Mouse (Mus musculus): Measurements from ENCODE around the gene Fbln5. TPM values are rescaled to one million over a fixed set of nuclear protein-coding genes. Genes with fewer than 3 reads are reported as not detected.

The Fbln5 gene
- polyA plus RNA-seq, 1 experiment from 2014 or later: 10.7 TPM

DNA sequence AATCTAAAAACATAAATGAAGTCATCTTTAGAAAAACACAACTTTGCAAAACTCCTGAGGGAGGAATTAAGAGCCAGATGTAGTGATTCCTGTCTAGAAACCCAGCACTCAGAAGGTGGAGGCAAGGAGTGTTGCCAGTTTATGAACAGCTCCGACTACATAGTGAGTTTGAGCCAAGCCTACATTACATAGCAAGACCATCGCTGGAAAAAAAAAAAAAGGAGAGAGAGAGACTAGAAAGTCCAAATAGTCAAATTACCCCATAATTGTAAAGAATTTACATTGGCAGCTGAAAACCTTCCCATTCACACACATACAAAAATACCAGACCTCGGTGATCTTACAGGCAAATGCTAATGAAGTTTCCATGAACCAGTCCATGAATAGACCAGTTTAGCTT, 29.6 kb downstream of the Fbln5 start:
- Histone ChIP-seq H3K4me3 (ENCODE audit: low read depth, low read length) (no peak overlapping the region), H3K4me2 (ENCODE audit: low read depth, low read length) (no peak overlapping the region), H3K9me3 (ENCODE audit: low read length) (no peaks in the 10 kb centered on the region), H3K4me1 (ENCODE audit: insufficient read depth) (no peaks in the 10 kb centered on the region), H3K27ac (ENCODE audit: low read depth) (no peak overlapping the region), H3K9ac (replicated peaks) (no peak overlapping the region), H3K36me3 (replicated peaks; ENCODE audit: insufficient read depth, low read length) (no peaks in the 10 kb centered on the region), H3K27me3 (ENCODE audit: insufficient read depth, low read length) (no peaks in the 10 kb centered on the region)
- TF ChIP-seq CTCF (IDR thresholded peaks at IDR 0.05; ENCODE audit: low read depth) (no peak), EP300 (IDR thresholded peaks at IDR 0.05; ENCODE audit: low read depth) (no peak)
- DNase-seq (no peak), ATAC-seq (no peak)
- WGBS (ENCODE audit: insufficient replicate concordance): 66% methylated on average over 3 of the region's 3 CpGs

- Histone ChIP-seq H3K4me2 (ENCODE audit: low read depth, low read length) (no peak overlapping the region), H3K9me3 (ENCODE audit: low read length) (no peaks in the 10 kb centered on the region), H3K9ac (replicated peaks) (no peak overlapping the region), H3K27me3 (ENCODE audit: insufficient read depth, low read length) (no peaks in the 10 kb centered on the region), H3K36me3 (replicated peaks; ENCODE audit: insufficient read depth, low read length) (no peaks in the 10 kb centered on the region), H3K4me1 (ENCODE audit: insufficient read depth) (no peaks in the 10 kb centered on the region), H3K27ac (ENCODE audit: low read depth) (no peak overlapping the region), H3K4me3 (ENCODE audit: low read depth, low read length) (no peak overlapping the region)
- 40% methylated on average over 2 of the region's 2 CpGs for WGBS (ENCODE audit: insufficient replicate concordance)
- DNase-seq (no peak), ATAC-seq (no peak)
- TF ChIP-seq EP300 (IDR thresholded peaks at IDR 0.05; ENCODE audit: low read depth) (no peak), CTCF (IDR thresholded peaks at IDR 0.05; ENCODE audit: low read depth) (peak; percentile 28)
These were observed 36.1 kb downstream of the Fbln5 start for GRCm38 (mm10) chr12:101782787-101783186.

- DNase-seq (no peak), ATAC-seq (no peak)
- no peak overlapping the region for H3K4me3 ChIP-seq (ENCODE audit: low read depth, low read length)
- H3K27me3 ChIP-seq (ENCODE audit: insufficient read depth, low read length): no peaks in the 10 kb centered on the region
- 58% methylated on average over 5 of the region's 5 CpGs for WGBS (ENCODE audit: insufficient replicate concordance)
- no peak overlapping the region for H3K9ac ChIP-seq (replicated peaks)
- H3K4me2 ChIP-seq (ENCODE audit: low read depth, low read length): no peak overlapping the region
- H3K9me3 ChIP-seq (ENCODE audit: low read length): no peaks in the 10 kb centered on the region
- H3K4me1 ChIP-seq (ENCODE audit: insufficient read depth): no peaks in the 10 kb centered on the region
- TF ChIP-seq CTCF (IDR thresholded peaks at IDR 0.05; ENCODE audit: low read depth) (no peak), EP300 (IDR thresholded peaks at IDR 0.05; ENCODE audit: low read depth) (no peak)
- no peaks in the 10 kb centered on the region for H3K36me3 ChIP-seq (replicated peaks; ENCODE audit: insufficient read depth, low read length)
- no peak overlapping the region for H3K27ac ChIP-seq (ENCODE audit: low read depth)
These were observed 37.9 kb downstream of the Fbln5 start for GRCm38 (mm10) chr12:101780915-101781314.

GRCm38 (mm10) chr12:101777613-101778325, 41.1 kb downstream of the Fbln5 start:
- 52% methylated on average over 9 of the region's 9 CpGs for WGBS (ENCODE audit: insufficient replicate concordance)

GRCm38 (mm10) chr12:101776383-101776782, 42.5 kb downstream of the Fbln5 start:
- Histone ChIP-seq H3K4me2 (ENCODE audit: low read depth, low read length) (no peak overlapping the region), H3K36me3 (replicated peaks; ENCODE audit: insufficient read depth, low read length) (no peaks in the 10 kb centered on the region), H3K4me1 (ENCODE audit: insufficient read depth) (no peaks in the 10 kb centered on the region), H3K4me3 (ENCODE audit: low read depth, low read length) (no peak overlapping the region), H3K27ac (ENCODE audit: low read depth) (no peak overlapping the region), H3K9ac (replicated peaks) (no peak overlapping the region), H3K9me3 (ENCODE audit: low read length) (no peaks in the 10 kb centered on the region), H3K27me3 (ENCODE audit: insufficient read depth, low read length) (no peaks in the 10 kb centered on the region)
- 80% methylated on average over 5 of the region's 5 CpGs for WGBS (ENCODE audit: insufficient replicate concordance)
- DNase-seq: no peak
- no peak for ATAC-seq
- TF ChIP-seq CTCF (IDR thresholded peaks at IDR 0.05; ENCODE audit: low read depth) (no peak), EP300 (IDR thresholded peaks at IDR 0.05; ENCODE audit: low read depth) (no peak)

More at GRCm38 (mm10) chr12:101777613-101778325, 41.1 kb downstream of the Fbln5 start:
- Histone ChIP-seq H3K4me3 (ENCODE audit: low read depth, low read length) (no peak overlapping the region), H3K27ac (ENCODE audit: low read depth) (no peak overlapping the region), H3K4me1 (ENCODE audit: insufficient read depth) (no peaks in the 10 kb centered on the region), H3K9me3 (ENCODE audit: low read length) (no peaks in the 10 kb centered on the region), H3K9ac (replicated peaks) (no peak overlapping the region), H3K4me2 (ENCODE audit: low read depth, low read length) (no peak overlapping the region), H3K27me3 (ENCODE audit: insufficient read depth, low read length) (no peaks in the 10 kb centered on the region), H3K36me3 (replicated peaks; ENCODE audit: insufficient read depth, low read length) (no peaks in the 10 kb centered on the region)
- TF ChIP-seq CTCF (IDR thresholded peaks at IDR 0.05; ENCODE audit: low read depth) (no peak), EP300 (IDR thresholded peaks at IDR 0.05; ENCODE audit: low read depth) (no peak)
- no peak for DNase-seq
- no peak for ATAC-seq

DNA sequence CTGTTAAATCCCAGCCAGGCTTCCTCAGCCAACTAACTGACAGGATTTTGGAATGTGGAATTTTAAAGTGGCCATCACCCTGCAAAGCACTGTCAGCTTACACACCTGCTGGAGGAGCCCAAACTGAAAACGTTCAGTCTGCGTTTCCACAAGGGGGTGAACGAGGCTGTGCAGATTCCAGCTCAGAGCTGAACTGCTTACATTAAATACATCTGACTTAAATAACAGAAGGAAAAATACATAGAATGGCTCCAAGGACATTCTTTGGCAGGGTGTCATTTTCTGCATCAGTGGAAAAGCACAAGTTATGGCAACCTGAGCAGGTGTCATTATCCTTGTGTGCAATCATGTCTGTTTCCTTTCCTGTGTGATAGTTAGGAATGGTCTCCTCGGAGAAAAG, 44.7 kb downstream of the Fbln5 start:
- Histone ChIP-seq H3K9me3 (ENCODE audit: low read length) (no peaks in the 10 kb centered on the region), H3K4me2 (ENCODE audit: low read depth, low read length) (no peak overlapping the region), H3K27me3 (ENCODE audit: insufficient read depth, low read length) (no peaks in the 10 kb centered on the region), H3K27ac (ENCODE audit: low read depth) (no peak overlapping the region), H3K4me3 (ENCODE audit: low read depth, low read length) (no peak overlapping the region), H3K9ac (replicated peaks) (no peak overlapping the region), H3K4me1 (ENCODE audit: insufficient read depth) (no peaks in the 10 kb centered on the region), H3K36me3 (replicated peaks; ENCODE audit: insufficient read depth, low read length) (no peaks in the 10 kb centered on the region)
- ATAC-seq: no peak
- WGBS (ENCODE audit: insufficient replicate concordance): 65% methylated on average over 4 of the region's 4 CpGs
- no peak for DNase-seq
- no peak for TF ChIP-seq EP300 (IDR thresholded peaks at IDR 0.05; ENCODE audit: low read depth)
- no peak for TF ChIP-seq CTCF (IDR thresholded peaks at IDR 0.05; ENCODE audit: low read depth)

Data from liver, postnatal 0 days (tissue).